Mouse (Mus musculus): Measurements from ENCODE around the gene Olfr1418. TPM values are rescaled to one million over a fixed set of nuclear protein-coding genes. Genes with fewer than 3 reads are reported as not detected.

The Olfr1418 gene
- polyA plus RNA-seq (2014; fragmentation: Illumina TruSeq; extraction: RNeasy Lipid Tissue Mini Kit (QIAGEN cat#74804); ENCODE audit: low read depth, low replicate concordance): not detected

DNA sequence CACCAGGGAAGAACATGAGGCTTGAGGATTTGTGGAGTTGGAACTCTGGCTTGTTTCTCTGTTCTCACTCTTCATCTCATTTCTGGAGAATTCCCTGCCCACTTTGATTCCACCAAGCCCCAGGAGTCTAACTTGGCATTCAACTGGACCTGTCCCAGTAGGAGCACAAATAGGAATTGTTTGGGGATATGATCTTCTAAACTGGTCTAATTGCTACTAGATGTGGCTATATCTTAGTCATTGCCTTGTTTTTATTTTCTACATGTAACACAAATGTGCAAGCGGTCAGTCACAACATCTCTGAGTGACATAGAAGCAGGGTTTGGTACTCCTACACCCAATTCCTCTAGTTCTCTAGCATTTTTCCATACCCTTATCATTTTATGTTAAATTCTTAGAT lies at the start of gene Olfr1418:
Olfr1418 (minus strand) TSS at position 101 of the 400 bp plus-strand sequence.

DNA sequence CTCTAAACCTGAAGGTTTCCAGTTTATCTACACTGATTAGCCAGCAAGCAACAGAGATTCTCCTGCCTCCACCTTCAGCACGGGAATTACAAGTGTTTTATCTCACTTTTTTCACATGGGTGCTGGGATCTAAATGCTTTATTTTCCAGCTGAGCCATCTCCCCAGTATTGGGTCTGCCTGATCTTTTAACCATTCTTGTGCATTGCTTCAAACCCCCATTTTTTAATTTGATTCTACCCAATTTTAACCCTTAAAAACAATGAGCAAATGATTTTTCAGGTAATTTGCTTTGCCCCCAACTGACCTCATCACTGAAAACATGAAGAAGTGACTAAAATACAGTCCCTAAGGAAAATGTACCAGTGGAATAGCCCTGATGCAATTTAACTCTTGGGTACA lies 25.4 kb upstream of the Olfr1418 start, which contains the start of gene Olfr1420:
Olfr1420 (plus strand) TSS at position 301 of the 400 bp plus-strand sequence.

DNA sequence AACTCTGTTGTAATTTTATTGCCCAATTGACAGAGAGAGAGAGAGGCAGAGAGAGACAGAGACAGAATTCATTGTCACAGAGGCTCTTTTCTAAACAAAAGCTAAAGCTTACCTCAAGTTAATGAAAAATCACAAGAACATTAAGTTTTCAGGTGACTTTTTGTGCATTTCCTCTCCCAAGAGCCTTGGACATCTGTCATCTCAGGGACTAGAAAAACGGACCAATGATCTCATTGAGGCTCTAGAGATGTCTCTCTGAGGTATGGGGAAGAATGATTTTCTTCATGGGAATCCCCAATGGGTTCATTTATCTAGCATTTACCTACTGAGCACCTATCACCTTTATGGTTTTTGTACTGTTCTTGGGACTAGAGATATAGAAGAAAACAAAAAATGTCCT lies 14.1 kb upstream of the Olfr1418 start, which contains the start of gene Olfr1419:
Olfr1419 (minus strand) TSS at position 101 of the 400 bp plus-strand sequence.

DNA sequence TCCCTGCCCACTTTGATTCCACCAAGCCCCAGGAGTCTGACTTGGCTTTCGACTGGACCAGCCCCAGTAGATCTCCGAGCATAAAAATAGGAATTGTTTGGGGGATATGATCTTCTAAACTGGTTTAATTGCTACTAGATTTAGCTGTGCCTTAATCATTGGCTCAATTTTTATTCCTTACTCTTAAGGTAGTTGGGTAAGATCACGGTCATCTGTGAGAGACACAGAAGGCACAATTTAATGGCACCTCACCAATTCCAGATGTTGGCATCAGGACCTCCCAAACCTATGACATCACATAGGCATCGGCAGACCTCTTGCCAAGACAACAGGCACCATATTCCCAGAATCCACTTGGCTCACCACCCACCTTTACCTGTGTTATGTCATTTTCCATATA lies 21.7 kb downstream of the Olfr1418 start, which contains the start of gene Olfr1417:
Olfr1417 (minus strand) TSS at position 101 of the 400 bp plus-strand sequence.

DNA sequence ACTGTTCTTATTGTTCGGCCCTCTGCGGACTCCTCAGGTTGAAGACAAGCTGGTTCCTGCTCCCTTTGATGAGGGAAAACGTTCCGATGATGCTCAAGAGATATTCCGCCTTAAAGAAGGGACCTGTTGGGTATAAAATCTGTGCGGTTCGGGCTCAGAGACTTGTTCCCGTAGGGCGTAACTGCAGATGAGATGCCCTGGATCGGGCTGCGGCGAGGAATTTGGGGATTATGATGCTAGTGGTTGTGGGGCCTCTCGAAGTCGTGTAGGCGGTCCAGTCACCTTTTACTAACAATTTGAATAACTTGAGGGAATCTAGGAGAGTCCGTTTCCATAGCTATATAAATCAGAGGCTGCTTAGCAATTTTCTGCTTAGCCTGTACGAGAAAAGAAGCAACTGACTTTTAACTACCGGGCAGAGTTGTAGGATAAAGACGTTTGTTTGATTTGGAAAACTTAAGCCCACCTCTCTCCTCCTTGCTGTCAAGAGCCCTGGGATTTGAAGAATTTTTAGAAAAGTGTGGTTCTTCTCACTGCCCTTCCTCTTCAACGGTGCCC lies 41.6 kb downstream of the Olfr1418 start, which contains the start of gene Stx3:
Stx3 (minus strand) TSS at position 261 of the 558 bp plus-strand sequence.

Other genes starting within 250 kb of the Olfr1418 start
- gene Ms4a2, start 237.3 kb downstream of the Olfr1418 start, polyA plus RNA-seq (2014; fragmentation: Illumina TruSeq; extraction: RNeasy Lipid Tissue Mini Kit (QIAGEN cat#74804); ENCODE audit: low read depth, low replicate concordance): 0.41 TPM
- not detected for gene Ms4a3, start 220.2 kb downstream of the Olfr1418 start, polyA plus RNA-seq (2014; fragmentation: Illumina TruSeq; extraction: RNeasy Lipid Tissue Mini Kit (QIAGEN cat#74804); ENCODE audit: low read depth, low replicate concordance)
- gene Oosp2, start 200.5 kb downstream of the Olfr1418 start, polyA plus RNA-seq (2014; fragmentation: Illumina TruSeq; extraction: RNeasy Lipid Tissue Mini Kit (QIAGEN cat#74804); ENCODE audit: low read depth, low replicate concordance): not detected
- 0.66 TPM for gene Oosp1, start 169.9 kb downstream of the Olfr1418 start, polyA plus RNA-seq (2014; fragmentation: Illumina TruSeq; extraction: RNeasy Lipid Tissue Mini Kit (QIAGEN cat#74804); ENCODE audit: low read depth, low replicate concordance)
- gene Oosp3, start 164.0 kb downstream of the Olfr1418 start, polyA plus RNA-seq (2014; fragmentation: Illumina TruSeq; extraction: RNeasy Lipid Tissue Mini Kit (QIAGEN cat#74804); ENCODE audit: low read depth, low replicate concordance): not detected
- not detected for gene Gif, start 113.5 kb downstream of the Olfr1418 start, polyA plus RNA-seq (2014; fragmentation: Illumina TruSeq; extraction: RNeasy Lipid Tissue Mini Kit (QIAGEN cat#74804); ENCODE audit: low read depth, low replicate concordance)
- 17.5 TPM for gene Mrpl16, start 90.7 kb downstream of the Olfr1418 start, polyA plus RNA-seq (2014; fragmentation: Illumina TruSeq; extraction: RNeasy Lipid Tissue Mini Kit (QIAGEN cat#74804); ENCODE audit: low read depth, low replicate concordance)
- gene Stx3, start 41.7 kb downstream of the Olfr1418 start, polyA plus RNA-seq (2014; fragmentation: Illumina TruSeq; extraction: RNeasy Lipid Tissue Mini Kit (QIAGEN cat#74804); ENCODE audit: low read depth, low replicate concordance): 87.6 TPM
- gene Olfr1417, start 21.8 kb downstream of the Olfr1418 start, polyA plus RNA-seq (2014; fragmentation: Illumina TruSeq; extraction: RNeasy Lipid Tissue Mini Kit (QIAGEN cat#74804); ENCODE audit: low read depth, low replicate concordance): not detected
- not detected for gene Olfr1419, start 14.0 kb upstream of the Olfr1418 start, polyA plus RNA-seq (2014; fragmentation: Illumina TruSeq; extraction: RNeasy Lipid Tissue Mini Kit (QIAGEN cat#74804); ENCODE audit: low read depth, low replicate concordance)
- not detected for gene Olfr1420, start 25.5 kb upstream of the Olfr1418 start, polyA plus RNA-seq (2014; fragmentation: Illumina TruSeq; extraction: RNeasy Lipid Tissue Mini Kit (QIAGEN cat#74804); ENCODE audit: low read depth, low replicate concordance)
- 35.1 TPM for gene Patl1, start 51.3 kb upstream of the Olfr1418 start, polyA plus RNA-seq (2014; fragmentation: Illumina TruSeq; extraction: RNeasy Lipid Tissue Mini Kit (QIAGEN cat#74804); ENCODE audit: low read depth, low replicate concordance)
- 38.0 TPM for gene Osbp, start 104.9 kb upstream of the Olfr1418 start, polyA plus RNA-seq (2014; fragmentation: Illumina TruSeq; extraction: RNeasy Lipid Tissue Mini Kit (QIAGEN cat#74804); ENCODE audit: low read depth, low replicate concordance)
- not detected for gene Olfr1423, start 180.3 kb upstream of the Olfr1418 start, polyA plus RNA-seq (2014; fragmentation: Illumina TruSeq; extraction: RNeasy Lipid Tissue Mini Kit (QIAGEN cat#74804); ENCODE audit: low read depth, low replicate concordance)
- not detected for gene Olfr1424, start 201.6 kb upstream of the Olfr1418 start, polyA plus RNA-seq (2014; fragmentation: Illumina TruSeq; extraction: RNeasy Lipid Tissue Mini Kit (QIAGEN cat#74804); ENCODE audit: low read depth, low replicate concordance)
- gene Olfr1425, start 216.7 kb upstream of the Olfr1418 start, polyA plus RNA-seq (2014; fragmentation: Illumina TruSeq; extraction: RNeasy Lipid Tissue Mini Kit (QIAGEN cat#74804); ENCODE audit: low read depth, low replicate concordance): not detected
- gene Olfr1426, start 230.9 kb upstream of the Olfr1418 start, polyA plus RNA-seq (2014; fragmentation: Illumina TruSeq; extraction: RNeasy Lipid Tissue Mini Kit (QIAGEN cat#74804); ENCODE audit: low read depth, low replicate concordance): not detected
- gene Olfr1427, start 242.3 kb upstream of the Olfr1418 start, polyA plus RNA-seq (2014; fragmentation: Illumina TruSeq; extraction: RNeasy Lipid Tissue Mini Kit (QIAGEN cat#74804); ENCODE audit: low read depth, low replicate concordance): not detected